Mouse (Mus musculus) urinary bladder, postnatal 25 days (tissue): Measurements from ENCODE around the gene Dmac2.
"Not testable (repeated sequence)": the region's sequence is repeated elsewhere in the genome, so short reads cannot be mapped to it uniquely, and the experiment has no call there.

Experiments
- DNase-seq: peaks from one replicate; pipeline ENCODE4 v3.0.0; 2022; ENCODE audit warnings: low spot score

Gene Dmac2

GRCm38 (mm10) chr7:25618865-25619721, at the start of gene Dmac2:
TSS of gene Dmac2 (plus strand) at chr7:25619414.
- peak; percentile 89 for DNase-seq

DNA sequence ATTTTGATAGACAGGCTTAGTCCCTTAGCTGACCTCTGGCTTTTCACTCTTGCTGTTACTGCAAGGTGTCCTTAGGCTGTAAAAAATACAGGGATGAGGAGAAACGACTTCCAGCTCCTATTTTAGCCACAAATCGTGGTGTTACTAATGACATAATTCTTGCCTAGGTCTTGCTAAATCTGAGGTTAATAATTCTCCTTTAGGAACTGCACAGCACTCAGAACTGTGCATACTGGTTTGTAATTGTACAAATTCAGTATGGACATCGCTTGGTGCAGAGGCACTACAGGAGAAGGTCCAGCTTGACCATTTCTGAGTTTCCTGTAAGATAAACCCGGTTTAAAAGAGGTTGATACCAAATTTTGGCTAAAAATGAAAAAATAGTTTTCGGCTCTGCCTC, 45.4 kb upstream of the Dmac2 start:
- DNase-seq, result not testable (repeated sequence)

GRCm38 (mm10) chr7:25575105-25575504, 44.1 kb upstream of the Dmac2 start:
- no peak for DNase-seq

- no peak for DNase-seq
Observed at GRCm38 (mm10) chr7:25575870-25576269, 43.3 kb upstream of the Dmac2 start.

DNA sequence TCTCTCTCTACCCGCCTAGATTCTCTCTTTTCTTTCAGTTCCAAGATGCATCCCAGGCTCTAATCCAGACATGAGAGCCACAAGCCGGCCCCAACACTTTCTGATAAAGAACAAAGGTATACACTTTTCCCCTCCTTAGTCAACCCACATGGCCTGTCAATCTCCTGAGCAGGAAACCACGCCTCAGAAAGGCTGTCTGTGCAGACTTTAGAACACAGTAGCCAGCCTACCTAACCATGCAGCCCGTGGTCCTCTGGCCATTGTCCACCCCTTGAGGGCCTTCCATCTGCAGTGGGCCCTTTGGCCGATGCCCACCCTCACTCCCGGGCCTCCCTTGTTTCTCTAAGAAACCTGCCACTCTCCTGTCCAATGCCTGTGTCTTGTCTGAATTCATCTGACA, 42.9 kb upstream of the Dmac2 start:
- not testable (repeated sequence) for DNase-seq

DNA sequence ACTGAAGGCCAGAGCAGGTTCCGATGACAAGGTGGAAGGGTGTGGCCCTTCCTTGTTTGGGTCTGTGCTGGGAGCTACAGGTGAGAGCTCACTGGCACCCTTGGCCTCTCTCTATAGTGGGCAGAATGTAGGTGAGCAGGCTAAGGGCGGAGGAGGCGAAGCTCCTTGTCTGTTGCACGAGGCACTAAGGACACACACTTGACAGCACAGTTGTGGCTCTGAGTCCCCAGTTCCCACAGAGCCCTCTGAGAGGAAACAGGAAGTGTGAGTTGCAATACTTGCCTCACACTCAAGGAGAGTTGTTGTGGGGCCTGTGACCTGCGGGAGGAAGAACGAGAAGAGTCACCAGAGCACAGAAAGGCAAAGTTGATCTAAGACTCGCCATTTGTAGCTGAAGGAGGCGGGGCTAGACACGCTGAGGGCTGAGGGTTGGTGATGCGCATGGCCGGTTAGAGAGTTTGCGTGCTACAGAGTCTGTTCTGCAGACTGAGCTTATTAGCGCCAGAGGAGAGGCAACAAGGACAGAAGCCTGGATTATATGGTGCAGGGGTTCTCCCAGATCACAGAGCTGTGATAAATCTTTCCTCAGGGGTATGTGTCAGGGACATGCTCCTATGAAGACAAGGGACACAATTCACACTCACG, 42.3 kb upstream of the Dmac2 start:
- DNase-seq, result not testable (repeated sequence)

- no peak for DNase-seq
Observed at GRCm38 (mm10) chr7:25579441-25579840, 39.8 kb upstream of the Dmac2 start.

GRCm38 (mm10) chr7:25582301-25582810, 36.9 kb upstream of the Dmac2 start:
- DNase-seq, result no peak

DNA sequence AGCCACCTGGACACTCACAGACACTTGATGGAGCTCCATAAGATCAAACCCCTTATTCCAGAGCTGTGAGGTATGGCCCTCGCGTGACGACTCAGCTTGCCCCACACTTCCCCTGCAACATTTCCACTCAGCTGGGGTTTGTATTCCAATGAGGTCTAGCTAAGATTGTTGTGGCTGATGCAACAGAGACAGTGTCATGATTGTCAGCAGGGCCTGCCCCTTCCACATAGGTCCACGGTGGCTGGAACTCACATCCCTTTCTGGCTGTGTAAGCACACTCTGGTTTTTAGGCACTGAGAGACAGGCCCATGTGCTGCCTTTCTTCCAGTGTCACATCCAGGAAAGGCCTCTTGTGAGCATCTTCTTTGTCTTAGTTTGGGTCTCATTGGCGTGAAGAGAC, 34.6 kb upstream of the Dmac2 start:
- no peak for DNase-seq

GRCm38 (mm10) chr7:25585351-25586204, 33.6 kb upstream of the Dmac2 start:
- no peak for DNase-seq

DNA sequence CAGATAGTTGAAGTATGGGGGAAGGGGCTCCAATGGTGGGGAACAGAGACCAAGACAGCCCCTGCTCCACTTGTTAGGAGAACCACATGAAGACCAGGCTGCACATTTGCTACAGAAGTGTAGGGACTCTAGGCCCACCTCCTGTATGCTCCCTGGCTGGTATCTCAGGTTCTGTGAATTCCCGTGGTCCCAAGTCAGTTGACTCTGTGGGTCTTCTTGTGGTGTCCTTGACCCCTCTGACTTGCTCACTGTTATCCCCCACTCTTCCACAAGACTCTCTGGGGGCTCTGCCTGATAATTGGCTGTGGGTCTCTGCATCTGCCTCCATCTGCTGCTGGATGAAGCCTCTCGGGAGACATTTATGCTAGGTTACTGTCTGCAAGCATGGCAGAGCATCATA, 28.0 kb upstream of the Dmac2 start:
- no peak for DNase-seq

- DNase-seq, result no peak
Observed at GRCm38 (mm10) chr7:25593859-25594258, 25.4 kb upstream of the Dmac2 start.

DNA sequence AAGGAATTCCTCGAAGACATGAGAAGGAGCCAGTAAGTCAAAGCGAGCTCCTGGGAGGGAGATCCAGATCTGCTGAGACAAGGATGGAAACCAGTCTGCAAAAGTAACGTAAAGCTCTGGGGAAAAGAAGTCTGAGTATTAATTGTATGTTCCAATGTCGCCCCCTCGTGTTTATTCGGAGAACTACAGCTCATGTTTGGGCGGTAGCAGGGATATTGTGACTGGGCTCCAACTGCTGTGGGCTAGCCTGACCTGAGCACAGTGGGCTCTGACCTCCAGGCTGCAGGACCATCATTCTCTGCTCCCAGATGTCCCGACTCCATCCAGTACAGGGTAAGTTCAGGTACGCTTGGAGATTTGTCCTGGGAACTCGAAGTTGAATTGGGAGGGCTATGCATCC, 19.6 kb upstream of the Dmac2 start:
- peak; percentile 58 for DNase-seq

DNA sequence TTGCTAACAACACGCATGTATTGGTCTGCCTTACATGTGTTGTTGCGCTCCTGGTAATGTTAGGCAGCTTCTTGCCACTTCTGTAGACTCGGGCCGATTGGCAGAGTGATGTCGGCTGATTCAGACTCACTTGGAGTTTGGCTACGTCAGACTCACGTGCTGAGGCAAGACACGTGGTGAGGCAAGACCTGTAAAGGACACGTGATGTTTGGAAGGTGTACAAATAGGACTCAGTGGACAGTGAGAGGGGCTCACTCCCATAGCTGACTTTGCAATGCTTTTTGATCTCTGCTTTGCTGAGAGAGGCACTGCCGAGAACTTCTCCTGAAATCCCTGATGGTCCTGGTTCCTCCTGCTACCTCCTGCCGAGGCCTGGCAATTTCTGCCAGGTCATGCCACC, 18.5 kb upstream of the Dmac2 start:
- no peak for DNase-seq

- no peak for DNase-seq
Observed at GRCm38 (mm10) chr7:25601346-25601745, 17.9 kb upstream of the Dmac2 start.

DNA sequence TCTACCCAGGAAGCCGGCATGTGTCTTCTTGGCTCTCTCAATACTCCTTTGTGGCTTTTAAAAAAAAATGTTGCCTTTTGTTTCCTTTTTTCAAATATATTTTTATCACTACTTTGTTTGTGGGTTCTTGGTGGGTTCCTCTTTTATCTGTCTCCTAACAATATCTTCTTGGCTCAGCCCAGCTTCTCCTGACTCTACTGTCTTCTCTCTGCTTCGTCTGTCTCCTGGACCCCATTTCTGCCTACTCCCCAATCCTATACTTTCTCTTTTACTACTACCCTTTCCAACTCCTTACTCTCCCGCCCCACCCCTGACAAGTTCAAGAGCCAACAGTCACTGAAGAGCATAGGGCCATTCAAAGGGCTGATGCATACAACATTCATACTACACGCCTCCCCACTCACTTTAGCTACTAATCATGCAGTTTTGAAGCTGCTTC, 12.6 kb upstream of the Dmac2 start:
- DNase-seq, result no peak

- DNase-seq, result no peak
Observed at GRCm38 (mm10) chr7:25607196-25607595, 12.0 kb upstream of the Dmac2 start.

- DNase-seq, result no peak
Observed at GRCm38 (mm10) chr7:25610056-25610455, 9.2 kb upstream of the Dmac2 start.

DNA sequence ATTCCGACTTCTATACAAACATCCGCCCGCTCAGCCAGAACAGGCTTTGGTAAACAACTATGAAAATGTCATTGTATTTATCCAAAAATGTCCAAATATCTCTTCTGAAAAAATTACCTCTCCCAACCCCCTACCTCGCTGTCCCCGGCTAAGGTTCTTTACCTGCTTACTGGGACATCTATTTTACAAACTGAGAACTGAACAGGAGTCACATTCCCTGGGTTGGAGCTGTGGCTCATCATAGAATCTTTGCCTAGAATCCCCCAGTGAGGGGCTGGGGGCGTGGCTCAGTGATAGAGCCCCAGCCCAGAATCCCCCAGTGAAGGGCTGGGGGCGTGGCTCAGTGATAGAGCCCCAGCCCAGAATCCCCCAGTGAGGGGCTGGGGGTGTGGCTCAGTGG, 7.7 kb upstream of the Dmac2 start:
- no peak for DNase-seq

- DNase-seq, result no peak
Observed at GRCm38 (mm10) chr7:25614086-25614485, 5.1 kb upstream of the Dmac2 start.

DNA sequence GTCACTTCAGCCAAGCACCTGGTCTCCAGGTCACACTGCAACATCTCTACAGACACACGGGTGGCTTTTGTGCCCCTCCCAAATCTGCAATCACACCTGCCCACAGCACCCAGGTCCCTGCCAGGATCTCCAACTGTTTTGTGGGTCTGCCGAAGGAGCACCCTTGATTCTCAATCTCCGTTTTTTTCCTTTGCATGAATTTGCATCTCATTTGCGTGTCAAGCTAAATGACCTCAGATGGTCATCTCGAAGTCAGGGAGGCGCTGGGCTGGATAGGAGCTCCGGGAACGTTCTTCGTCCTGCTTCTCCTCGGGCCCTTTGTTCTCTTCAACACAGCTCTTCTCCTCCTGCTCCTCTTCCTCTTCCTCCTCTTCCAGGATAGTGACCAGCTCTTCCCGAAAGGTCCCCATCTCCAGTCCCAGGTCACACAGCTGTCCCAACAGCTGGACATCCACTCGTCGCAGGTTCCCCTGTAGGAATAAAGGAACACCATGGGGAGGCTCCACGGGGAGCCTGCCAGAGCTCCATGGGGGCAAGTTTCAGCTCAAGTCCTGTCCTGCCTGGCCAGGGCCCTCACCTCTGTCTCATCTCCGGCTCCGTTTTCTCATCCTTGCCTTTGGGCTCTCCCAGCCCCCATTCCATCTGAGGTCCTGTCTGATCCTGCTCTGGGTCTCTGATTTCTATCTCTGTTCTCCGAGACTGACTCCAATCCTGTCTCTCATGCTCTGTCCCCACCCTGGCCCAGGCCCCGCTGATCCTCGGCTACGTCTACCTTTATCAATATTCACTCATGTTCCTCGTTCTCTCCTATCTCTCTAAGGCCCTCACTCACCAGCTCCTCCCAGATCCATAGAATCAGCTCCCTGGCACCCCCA, 4.1 kb upstream of the Dmac2 start:
- no peak for DNase-seq

DNA sequence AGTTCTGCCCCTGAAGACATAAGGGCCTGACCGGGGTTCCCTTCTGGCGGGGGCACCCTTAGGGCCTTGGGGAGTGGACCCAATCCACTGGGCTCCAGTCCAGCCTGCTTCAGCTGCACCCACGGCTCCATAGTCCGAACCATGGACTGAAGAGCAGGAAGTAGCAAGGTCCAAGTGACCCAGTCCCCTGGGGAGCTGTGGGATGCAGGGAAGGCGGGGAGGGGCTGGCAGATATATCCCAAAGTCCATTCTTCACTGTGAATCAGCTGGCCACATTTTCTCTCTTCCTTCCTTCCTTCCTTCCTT, 3.6 kb upstream of the Dmac2 start, which contains the start of gene Erich4:
TSS of gene Erich4 (minus strand) at position 187 of the 306 bp plus-strand sequence.
- DNase-seq, result no peak
